Mouse (Mus musculus): ENCODE data around the gene Foxn3. TPM values are rescaled to one million over a fixed set of nuclear protein-coding genes. Genes with fewer than 3 reads are reported as not detected.

The Foxn3 gene
- total RNA-seq, 4 experiments from 2014 or later = 57.4 to 62.5 (median 60.3) TPM

- no peak for DNase-seq (ENCODE audit: low spot score in 2 of 2)
These were observed 206.7 kb downstream of the Foxn3 start for GRCm38 (mm10) chr12:99356660-99357059.

- no peak for DNase-seq (ENCODE audit: low spot score in 2 of 2)
These were observed 209.7 kb downstream of the Foxn3 start for GRCm38 (mm10) chr12:99353692-99354091.

GRCm38 (mm10) chr12:99352583-99352982 lies 210.8 kb downstream of the Foxn3 start:
- DNase-seq (ENCODE audit: low spot score in 2 of 2) = no peak

- no peak for DNase-seq (ENCODE audit: low spot score in 2 of 2)
These were observed 211.2 kb downstream of the Foxn3 start for GRCm38 (mm10) chr12:99352136-99352535.

- DNase-seq (ENCODE audit: low spot score in 2 of 2) = no peak
These were observed 211.7 kb downstream of the Foxn3 start for GRCm38 (mm10) chr12:99351731-99352130.

- no peak for DNase-seq (ENCODE audit: low spot score in 2 of 2)
These were observed 213.8 kb downstream of the Foxn3 start for GRCm38 (mm10) chr12:99349650-99349997.

- no peak for DNase-seq (ENCODE audit: low spot score in 2 of 2)
These were observed 214.3 kb downstream of the Foxn3 start for GRCm38 (mm10) chr12:99348940-99349649.

GRCm38 (mm10) chr12:99347512-99347911 lies 215.9 kb downstream of the Foxn3 start:
- no peak for DNase-seq (ENCODE audit: low spot score in 2 of 2)

- no peak for DNase-seq (ENCODE audit: low spot score in 2 of 2)
These were observed 216.4 kb downstream of the Foxn3 start for GRCm38 (mm10) chr12:99346982-99347381.

GRCm38 (mm10) chr12:99345323-99345722 lies 218.1 kb downstream of the Foxn3 start:
- no peak for DNase-seq (ENCODE audit: low spot score in 2 of 2)

- DNase-seq (ENCODE audit: low spot score in 2 of 2) = no peak
These were observed 220.0 kb downstream of the Foxn3 start for GRCm38 (mm10) chr12:99343378-99343777.

- DNase-seq (ENCODE audit: low spot score in 2 of 2) = no peak
These were observed 221.2 kb downstream of the Foxn3 start for GRCm38 (mm10) chr12:99342160-99342559.

GRCm38 (mm10) chr12:99341751-99342150 lies 221.6 kb downstream of the Foxn3 start:
- DNase-seq (ENCODE audit: low spot score in 2 of 2) = no peak

- DNase-seq (ENCODE audit: low spot score in 2 of 2) = no peak
These were observed 222.8 kb downstream of the Foxn3 start for GRCm38 (mm10) chr12:99340418-99341182.

GRCm38 (mm10) chr12:99339640-99340325 lies 223.6 kb downstream of the Foxn3 start:
- peak; percentile 32 to 86 for DNase-seq (ENCODE audit: low spot score in 2 of 2)

- DNase-seq (ENCODE audit: low spot score in 2 of 2) = no peak
These were observed 224.6 kb downstream of the Foxn3 start for GRCm38 (mm10) chr12:99338754-99339153.

GRCm38 (mm10) chr12:99337171-99337435 lies 226.3 kb downstream of the Foxn3 start:
- no peak for DNase-seq (ENCODE audit: low spot score in 2 of 2)

GRCm38 (mm10) chr12:99336349-99337170 lies 226.8 kb downstream of the Foxn3 start:
- no peak for DNase-seq (ENCODE audit: low spot score in 2 of 2)

GRCm38 (mm10) chr12:99335628-99336027 lies 227.8 kb downstream of the Foxn3 start:
- DNase-seq (ENCODE audit: low spot score in 2 of 2) = no peak

GRCm38 (mm10) chr12:99334026-99334425 lies 229.4 kb downstream of the Foxn3 start:
- no peak for DNase-seq (ENCODE audit: low spot score in 2 of 2)

- no peak for DNase-seq (ENCODE audit: low spot score in 2 of 2)
These were observed 229.9 kb downstream of the Foxn3 start for GRCm38 (mm10) chr12:99333304-99333968.
